ENCODE assay signal across 8 mouse cellular contexts in the genomic region with DNA sequence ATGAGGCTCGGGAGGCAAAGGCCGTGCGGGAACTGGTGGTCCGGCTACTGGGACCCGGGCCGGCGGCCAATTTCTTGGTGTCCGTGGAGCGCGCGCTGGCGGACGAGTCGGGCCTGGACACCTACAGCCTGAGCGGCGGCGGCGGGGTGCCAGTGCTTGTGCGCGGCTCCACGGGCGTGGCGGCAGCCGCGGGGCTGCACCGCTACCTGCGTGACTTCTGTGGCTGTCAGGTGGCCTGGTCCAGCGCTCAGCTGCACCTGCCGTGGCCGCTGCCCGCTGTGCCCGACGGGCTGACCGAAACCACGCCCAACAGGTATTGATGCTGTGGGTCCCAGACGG. TPM values are rescaled to one million over a fixed set of nuclear protein-coding genes. Genes with fewer than 3 reads are reported as not detected.
A peak's percentile ranks its signal among the peaks of the same experiment; 100 is the strongest.
DNase-seq lines count a peak whose midpoint lies in the region; ATAC-seq and TF ChIP-seq lines count a peak whose summit lies in the region.

No protein-coding gene starts in this region.

- no peak overlapping the region for H3K27ac ChIP-seq in lung, postnatal 0 days (ENCODE audit: low read length)
- H3K27ac ChIP-seq in limb, embryonic 14.5 days (replicated peaks; ENCODE audit: low read depth, low read length), result no peak overlapping the region
- H3K27ac ChIP-seq in stomach, embryonic 14.5 days (ENCODE audit: low read length), result no peak overlapping the region

- H3K4me2 ChIP-seq in lung, postnatal 0 days (replicated peaks; ENCODE audit: low read depth, low read length), result peak overlapping the region; percentile 99
- peak overlapping the region; percentile 99 for H3K4me2 ChIP-seq in limb, embryonic 14.5 days (replicated peaks; ENCODE audit: low read depth, low read length, severe bottlenecking)
- H3K4me2 ChIP-seq in stomach, embryonic 14.5 days (replicated peaks; ENCODE audit: low read depth, low read length), result peak overlapping the region; percentile 70

- no peak for TF ChIP-seq POLR2A in limb, embryonic 14.5 days (IDR thresholded peaks at IDR 0.05; ENCODE audit: borderline replicate concordance, extremely low read depth, insufficient read depth, insufficient read length)

- peak overlapping the region; percentile 61 for H3K4me3 ChIP-seq in lung, postnatal 0 days (ENCODE audit: low read depth, low read length)
- H3K4me3 ChIP-seq in limb, embryonic 14.5 days (replicated peaks; ENCODE audit: low read length), result peak overlapping the region; percentile 73
- peak overlapping the region; percentile 55 for H3K4me3 ChIP-seq in stomach, embryonic 14.5 days (ENCODE audit: low read depth, low read length)

- ATAC-seq in lung, postnatal 0 days, result peak; percentile 67
- ATAC-seq in erythroid progenitor cell, adult 5-6 weeks (replicated peaks; ENCODE audit: low FRiP score, poor library complexity, severe bottlenecking), result peak; percentile 56
- ATAC-seq in limb, embryonic 14.5 days (ENCODE audit: low FRiP score, low read depth), result peak; percentile 55
- peak; percentile 34 for ATAC-seq in stomach, embryonic 14.5 days (ENCODE audit: insufficient number of reproducible peaks, insufficient read depth, low FRiP score, low read depth)

- no peaks in the 10 kb centered on the region for H3K36me3 ChIP-seq in lung, postnatal 0 days (ENCODE audit: insufficient read depth, low read length)
- no peaks in the 10 kb centered on the region for H3K36me3 ChIP-seq in limb, embryonic 14.5 days (ENCODE audit: control insufficient read depth, insufficient read depth, low read length)
- no peaks in the 10 kb centered on the region for H3K36me3 ChIP-seq in stomach, embryonic 14.5 days (ENCODE audit: control insufficient read depth, insufficient read depth, low read length)

- WGBS in lung, postnatal 0 days, result under 1% methylated on average over 23 of the region's 36 CpGs
- 0% methylated on average over 18 of the region's 36 CpGs for WGBS in limb, embryonic 14.5 days
- WGBS in stomach, embryonic 14.5 days, result under 1% methylated on average over 36 of the region's 36 CpGs

- no peaks in the 10 kb centered on the region for H3K9me3 ChIP-seq in lung, postnatal 0 days (ENCODE audit: low read length)
- no peaks in the 10 kb centered on the region for H3K9me3 ChIP-seq in limb, embryonic 14.5 days (ENCODE audit: control insufficient read depth, low read length)
- no peaks in the 10 kb centered on the region for H3K9me3 ChIP-seq in stomach, embryonic 14.5 days (ENCODE audit: control insufficient read depth, low read depth, low read length)

- no peaks in the 10 kb centered on the region for H3K27me3 ChIP-seq in lung, postnatal 0 days (replicated peaks; ENCODE audit: insufficient read depth, low read length)
- 0 out of 2 replicates have a peak, but pooled peaks cover 3% of the 10 kb centered on the region for H3K27me3 ChIP-seq in limb, embryonic 14.5 days (ENCODE audit: control insufficient read depth, insufficient read depth, low read length)
- H3K27me3 ChIP-seq in stomach, embryonic 14.5 days (ENCODE audit: control insufficient read depth, insufficient read depth, low read length), result no peaks in the 10 kb centered on the region

- TF ChIP-seq CTCF in lung, postnatal 0 days (IDR thresholded peaks at IDR 0.05), result no peak

- DNase-seq in lung, postnatal 0 days (ENCODE audit: low spot score), result peak; percentile 42
- DNase-seq in lung, postnatal 4 days, result no peak
- DNase-seq in limb, embryonic 14.5 days (ENCODE audit: low spot score), result no peak
- no peak for DNase-seq in adipocyte (ENCODE audit: low spot score)
- no peak for DNase-seq in adrenal gland, adult (ENCODE audit: inconsistent age in 2 of 2, low spot score in 1 of 2)
- DNase-seq in thymus, postnatal 4 days, result no peak

- no peak for TF ChIP-seq EP300 in lung, postnatal 0 days (IDR thresholded peaks at IDR 0.05)

- peak overlapping the region; percentile 56 for H3K9ac ChIP-seq in lung, postnatal 0 days (replicated peaks; ENCODE audit: low read depth)
- peak overlapping the region; percentile 70 for H3K9ac ChIP-seq in limb, embryonic 14.5 days (ENCODE audit: low read depth, low read length, severe bottlenecking)
- peak overlapping the region; percentile 54 for H3K9ac ChIP-seq in stomach, embryonic 14.5 days (replicated peaks; ENCODE audit: low read depth, low read length)

- 0 out of 2 replicates have a peak, but pooled peaks cover 3% of the 10 kb centered on the region for H3K4me1 ChIP-seq in lung, postnatal 0 days (ENCODE audit: insufficient read depth, low read depth, low read length)
- H3K4me1 ChIP-seq in limb, embryonic 14.5 days (ENCODE audit: control insufficient read depth, insufficient read depth, low read length), result 0 out of 2 replicates have a peak, but pooled peaks cover 6% of the 10 kb centered on the region
- H3K4me1 ChIP-seq in stomach, embryonic 14.5 days (ENCODE audit: control insufficient read depth, insufficient read depth, low read length), result peaks cover 5% of the 10 kb centered on the region; the same call in 1 of the 2 replicates

RNA-seq across cellular contexts. Expression of gene Naglu, which starts 0.3 kb away (rescaled TPM):
- polyA plus RNA-seq in lung, postnatal 0 days (2015; fragmentation: Nextera tagmentation; extraction: Ambion mirVana), result 18.9 and 21.9 TPM in 2 replicates
- 2.2 and 3.8 TPM in 2 replicates for total RNA-seq in erythroid progenitor cell, adult 5-6 weeks (2015; ENCODE audit: low replicate concordance)
- 4.5 and 9.9 TPM in 2 replicates for total RNA-seq in erythroid progenitor cell, adult 5-6 weeks (2017; ENCODE audit: low replicate concordance)
- 12.8 and 18.5 TPM in 2 replicates for polyA plus RNA-seq in limb, embryonic 14.5 days (2012; rRNA removed)
- polyA plus RNA-seq in limb, embryonic 14.5 days (2014; fragmentation: Nextera tagmentation; extraction: Ambion mirVana), result 9.8 and 10.3 TPM in 2 replicates
- 11.2 and 14.2 TPM in 2 replicates for polyA plus RNA-seq in stomach, embryonic 14.5 days (2014; fragmentation: Nextera tagmentation; extraction: Ambion mirVana)

RNA-seq across cellular contexts. Expression of gene Hsd17b1, which starts 8.1 kb away (rescaled TPM):
- 0.10 and 0.17 TPM in 2 replicates for polyA plus RNA-seq in lung, postnatal 0 days (2015; fragmentation: Nextera tagmentation; extraction: Ambion mirVana)
- 2.2 TPM in 1 of 2 replicates, not detected in the other for total RNA-seq in erythroid progenitor cell, adult 5-6 weeks (2015; ENCODE audit: low replicate concordance)
- 0.26 TPM in 1 of 2 replicates, not detected in the other for total RNA-seq in erythroid progenitor cell, adult 5-6 weeks (2017; ENCODE audit: low replicate concordance)
- 0.23 and 0.42 TPM in 2 replicates for polyA plus RNA-seq in limb, embryonic 14.5 days (2012; rRNA removed)
- not detected in 2 replicates for polyA plus RNA-seq in limb, embryonic 14.5 days (2014; fragmentation: Nextera tagmentation; extraction: Ambion mirVana)
- not detected in 2 replicates for polyA plus RNA-seq in stomach, embryonic 14.5 days (2014; fragmentation: Nextera tagmentation; extraction: Ambion mirVana)

RNA-seq across cellular contexts. Expression of gene Coasy, which starts 12.2 kb away (rescaled TPM):
- polyA plus RNA-seq in lung, postnatal 0 days (2015; fragmentation: Nextera tagmentation; extraction: Ambion mirVana), result 30.5 TPM in 2 replicates
- 2.5 and 3.8 TPM in 2 replicates for total RNA-seq in erythroid progenitor cell, adult 5-6 weeks (2015; ENCODE audit: low replicate concordance)
- 1.7 and 6.8 TPM in 2 replicates for total RNA-seq in erythroid progenitor cell, adult 5-6 weeks (2017; ENCODE audit: low replicate concordance)
- 49.1 and 64.3 TPM in 2 replicates for polyA plus RNA-seq in limb, embryonic 14.5 days (2012; rRNA removed)
- 41.9 and 43.3 TPM in 2 replicates for polyA plus RNA-seq in limb, embryonic 14.5 days (2014; fragmentation: Nextera tagmentation; extraction: Ambion mirVana)
- 37.9 and 41.3 TPM in 2 replicates for polyA plus RNA-seq in stomach, embryonic 14.5 days (2014; fragmentation: Nextera tagmentation; extraction: Ambion mirVana)

RNA-seq across cellular contexts. Expression of gene Mlx, which starts 16.9 kb away (rescaled TPM):
- 42.5 and 44.5 TPM in 2 replicates for polyA plus RNA-seq in lung, postnatal 0 days (2015; fragmentation: Nextera tagmentation; extraction: Ambion mirVana)
- total RNA-seq in erythroid progenitor cell, adult 5-6 weeks (2015; ENCODE audit: low replicate concordance), result 36.0 and 43.6 TPM in 2 replicates
- total RNA-seq in erythroid progenitor cell, adult 5-6 weeks (2017; ENCODE audit: low replicate concordance), result 16.8 and 26.4 TPM in 2 replicates
- 40.2 and 61.6 TPM in 2 replicates for polyA plus RNA-seq in limb, embryonic 14.5 days (2012; rRNA removed)
- polyA plus RNA-seq in limb, embryonic 14.5 days (2014; fragmentation: Nextera tagmentation; extraction: Ambion mirVana), result 42.4 and 44.4 TPM in 2 replicates
- 36.7 and 46.0 TPM in 2 replicates for polyA plus RNA-seq in stomach, embryonic 14.5 days (2014; fragmentation: Nextera tagmentation; extraction: Ambion mirVana)

RNA-seq across cellular contexts. Expression of gene Psmc3ip, which starts 25.1 kb away (rescaled TPM):
- polyA plus RNA-seq in lung, postnatal 0 days (2015; fragmentation: Nextera tagmentation; extraction: Ambion mirVana), result 9.8 and 10.4 TPM in 2 replicates
- total RNA-seq in erythroid progenitor cell, adult 5-6 weeks (2015; ENCODE audit: low replicate concordance), result 5.9 and 7.9 TPM in 2 replicates
- 13.2 and 29.0 TPM in 2 replicates for total RNA-seq in erythroid progenitor cell, adult 5-6 weeks (2017; ENCODE audit: low replicate concordance)
- polyA plus RNA-seq in limb, embryonic 14.5 days (2012; rRNA removed), result 15.7 and 24.3 TPM in 2 replicates
- polyA plus RNA-seq in limb, embryonic 14.5 days (2014; fragmentation: Nextera tagmentation; extraction: Ambion mirVana), result 32.9 and 36.5 TPM in 2 replicates
- 29.7 and 36.4 TPM in 2 replicates for polyA plus RNA-seq in stomach, embryonic 14.5 days (2014; fragmentation: Nextera tagmentation; extraction: Ambion mirVana)
